Mouse (Mus musculus) cortical plate, adult 2 months (tissue): Measurements from ENCODE around the gene Rpsa.

Experiments used
- CTCF ChIP-seq: fragments of 200-500 bp; IDR thresholded peaks from 2 replicates; pipeline ENCODE4 v1.5.1; 2011; ENCODE audit warnings: mild to moderate bottlenecking, control low read depth, low read length; ENCODE audit not compliant: insufficient read depth; ENCODE audit errors: extremely low read depth
- POLR2A ChIP-seq: fragments of 200-500 bp; IDR thresholded peaks from 2 replicates; pipeline ENCODE4 v1.6.1; 2011; ENCODE audit warnings: mild to moderate bottlenecking, low read length, control low read depth; ENCODE audit not compliant: insufficient read depth; ENCODE audit errors: extremely low read depth

GRCm38 (mm10) chr9:120178813-120179212, 51.3 kb downstream of the Rpsa start:
- no peak for TF ChIP-seq POLR2A
- no peak for TF ChIP-seq CTCF
